Mouse (Mus musculus) erythroblast, embryonic 14.5 days (primary cell): ENCODE results near the gene Actg1.

Experiments used
- GATA1 ChIP-seq: IDR thresholded peaks from 2 replicates; pipeline ENCODE4 v1.6.1; 2012; ENCODE audit warnings: low read length, inconsistent platforms, mixed read lengths
- TAL1 ChIP-seq: IDR thresholded peaks from 3 replicates; pipeline ENCODE4 v1.6.1; 2012; ENCODE audit warnings: low read length, inconsistent platforms, mixed read lengths

DNA sequence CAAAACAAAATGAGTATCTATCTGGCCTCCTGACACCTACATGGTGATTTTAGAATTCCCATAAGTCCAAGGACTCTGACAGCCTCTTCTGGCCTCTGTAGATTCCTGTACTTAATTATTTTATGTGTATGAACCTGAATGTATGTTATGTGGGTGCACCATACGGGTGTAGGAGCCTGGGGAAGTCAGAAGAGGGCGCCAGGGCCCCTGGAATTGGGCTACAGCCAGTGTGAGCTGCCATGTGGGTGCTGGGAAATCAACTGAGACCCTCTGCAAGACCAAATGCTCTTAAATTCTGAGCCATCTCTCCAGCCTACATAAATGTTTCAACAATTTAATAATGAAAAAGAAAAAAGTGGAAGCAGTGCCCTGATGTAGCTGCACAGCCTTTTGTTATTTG is 10.9 kb downstream of the Actg1 start:
- TF ChIP-seq GATA1 (no peak), TAL1 (no peak)
